Mouse (Mus musculus) ES-E14 (cell line): ENCODE data around the gene Pcif1.

Experiments used
- HCFC1 ChIP-seq: IDR thresholded peaks from 2 replicates; pipeline ENCODE4 v1.6.1; 2012; ENCODE audit warnings: low read length, inconsistent platforms, borderline replicate concordance; ENCODE audit not compliant: insufficient read depth
- MAFK ChIP-seq: IDR thresholded peaks from 2 replicates; pipeline ENCODE4 v1.6.1; 2014; ENCODE audit warnings: mild to moderate bottlenecking, low read depth, low read length, inconsistent platforms; ENCODE audit not compliant: insufficient read depth
- ZC3H11A ChIP-seq: IDR thresholded peaks from 2 replicates; pipeline ENCODE4 v1.6.1; 2012; ENCODE audit warnings: low read depth, mild to moderate bottlenecking, inconsistent platforms, low read length, borderline replicate concordance

GRCm38 (mm10) chr2:164845782-164846181 is 33.3 kb upstream of the Pcif1 start:
- TF ChIP-seq MAFK: no peak
- no peak for TF ChIP-seq HCFC1
- no peak for TF ChIP-seq ZC3H11A
